Mouse (Mus musculus): ENCODE results near the gene Teddm2. TPM values are rescaled to one million over a fixed set of nuclear protein-coding genes. Genes with fewer than 3 reads are reported as not detected.
"Not testable (repeated sequence)": the region's sequence is repeated elsewhere in the genome, so short reads cannot be mapped to it uniquely, and the experiment has no call there.

Teddm2 gene
- total RNA-seq, 2 experiments from 2014 or later, result 0.10 TPM; not detected in 1

DNA sequence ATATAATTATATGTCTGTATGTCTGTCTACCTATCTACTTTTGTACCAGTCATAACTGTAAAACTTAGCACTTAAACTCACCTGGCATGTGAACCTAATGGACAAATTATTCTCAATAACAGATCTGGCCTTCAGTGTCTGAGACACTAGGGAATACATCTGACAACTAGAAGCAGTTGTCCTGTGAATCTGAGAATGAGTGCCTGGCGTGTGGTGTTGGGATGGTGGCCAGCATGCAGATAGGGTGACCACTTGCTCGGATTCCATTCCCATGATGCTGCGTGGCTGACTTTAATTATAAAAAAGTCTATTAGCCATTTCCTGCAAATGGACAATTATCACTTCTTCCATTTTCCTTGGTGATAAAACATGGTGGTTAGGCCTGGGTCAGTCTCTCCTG, 5.9 kb upstream of the Teddm2 start:
- no peak for ATAC-seq (replicated peaks; ENCODE audit: poor library complexity)

- no peak for ATAC-seq (replicated peaks; ENCODE audit: poor library complexity)
These were observed 4.2 kb upstream of the Teddm2 start for GRCm38 (mm10) chr1:153904236-153904635.

DNA sequence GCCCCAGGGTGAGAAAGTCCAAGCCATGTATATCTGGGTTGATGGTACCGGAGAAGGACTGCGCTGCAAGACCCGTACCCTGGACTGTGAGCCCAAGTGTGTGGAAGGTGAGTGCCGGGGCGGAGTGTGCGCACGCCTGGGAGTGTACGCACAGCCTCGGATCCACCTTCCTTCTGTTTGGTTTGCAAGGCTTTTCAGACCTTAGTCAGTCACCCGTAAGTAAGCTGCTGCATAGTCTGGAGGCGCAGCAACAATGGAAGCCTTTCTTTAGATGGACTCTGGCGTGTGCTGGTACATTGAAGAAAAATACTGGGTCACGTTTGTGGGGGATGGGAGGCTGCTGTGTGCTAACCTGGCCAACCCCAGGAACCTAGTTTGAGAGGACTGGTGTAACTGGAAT, 3.0 kb upstream of the Teddm2 start:
- ATAC-seq (replicated peaks; ENCODE audit: poor library complexity), result no peak

GRCm38 (mm10) chr1:153900860-153901730, 1.1 kb upstream of the Teddm2 start:
- ATAC-seq (replicated peaks; ENCODE audit: poor library complexity), result peak; percentile 15

GRCm38 (mm10) chr1:153900381-153900780, 353 bp upstream of the Teddm2 start:
- peak; percentile 17 for ATAC-seq (replicated peaks; ENCODE audit: poor library complexity)

- ATAC-seq (replicated peaks; ENCODE audit: poor library complexity), result no peak
These were observed 868 bp downstream of the Teddm2 start for GRCm38 (mm10) chr1:153898989-153899730.

GRCm38 (mm10) chr1:153897196-153897595, 2.8 kb downstream of the Teddm2 start:
- no peak for ATAC-seq (replicated peaks; ENCODE audit: poor library complexity)

DNA sequence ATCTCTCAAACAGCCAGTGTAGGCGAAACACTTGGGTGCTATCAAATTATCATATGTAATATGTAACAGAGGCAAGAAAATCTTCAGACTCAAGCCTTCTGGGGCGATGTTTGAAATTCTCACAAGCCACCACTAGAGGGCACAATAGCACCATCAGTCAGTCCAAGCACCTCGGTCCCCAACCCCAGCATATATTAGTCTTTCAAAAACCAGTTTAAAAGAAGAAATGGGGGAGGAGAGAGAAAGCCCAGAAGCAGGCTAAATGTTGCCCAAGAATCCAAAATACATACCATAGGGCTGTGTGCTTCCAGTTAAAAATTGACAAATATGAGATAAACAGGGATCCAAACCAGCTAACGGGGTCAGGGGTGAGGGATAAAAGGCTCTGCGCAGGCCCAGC, 5.0 kb downstream of the Teddm2 start:
- peak; percentile 55 for ATAC-seq (replicated peaks; ENCODE audit: poor library complexity)

- ATAC-seq (replicated peaks; ENCODE audit: poor library complexity), result no peak; the same call in 1 of the 2 replicates
These were observed 5.7 kb downstream of the Teddm2 start for GRCm38 (mm10) chr1:153894201-153894893.

DNA sequence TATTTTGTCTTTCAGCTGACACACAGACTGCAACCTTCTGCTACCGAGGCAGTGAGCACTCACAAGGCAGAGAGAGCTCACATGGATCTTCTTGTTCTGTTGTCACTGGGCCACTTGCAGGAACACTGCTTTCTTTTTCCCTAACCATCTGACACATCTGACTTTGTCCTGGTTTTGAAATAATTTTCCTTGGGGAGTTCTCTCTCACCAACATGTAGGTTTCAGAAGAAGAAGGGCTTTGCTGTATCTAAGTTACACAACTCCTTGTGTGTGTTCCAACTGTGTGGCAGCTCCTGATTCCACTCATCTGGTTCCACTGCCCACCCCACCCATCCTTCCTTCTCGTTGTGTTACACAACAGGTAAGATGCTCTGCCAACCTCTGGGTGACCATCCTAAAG, 6.3 kb downstream of the Teddm2 start:
- ATAC-seq (replicated peaks; ENCODE audit: poor library complexity), result no peak

DNA sequence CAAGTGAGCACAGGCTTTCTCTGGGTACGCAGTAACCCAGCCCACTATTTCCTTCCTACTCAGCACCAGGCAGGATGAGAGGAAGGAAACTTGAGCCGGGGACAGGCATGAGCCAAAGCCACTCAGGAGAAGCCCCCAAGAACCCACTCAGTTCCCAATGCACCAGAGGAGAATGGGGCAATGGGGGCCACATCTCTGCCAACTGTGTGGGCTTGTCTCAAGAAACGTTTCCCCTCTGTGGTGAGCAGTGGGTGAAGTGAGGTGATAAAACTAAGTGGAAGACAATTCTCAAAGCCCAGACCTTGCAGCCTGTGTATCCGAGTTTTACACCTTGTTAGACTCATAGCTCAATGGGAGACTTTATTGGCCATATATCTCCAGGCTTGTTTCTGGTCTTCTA, 8.6 kb downstream of the Teddm2 start, which contains the start of gene Teddm1a:
TSS of gene Teddm1a (plus strand) at position 301 of the 400 bp plus-strand sequence.
- 0 out of 2 replicates have a peak, but pooled peaks have one; percentile 6 for ATAC-seq (replicated peaks; ENCODE audit: poor library complexity)

GRCm38 (mm10) chr1:153890121-153890520, 9.9 kb downstream of the Teddm2 start:
- no peak for ATAC-seq (replicated peaks; ENCODE audit: poor library complexity)

DNA sequence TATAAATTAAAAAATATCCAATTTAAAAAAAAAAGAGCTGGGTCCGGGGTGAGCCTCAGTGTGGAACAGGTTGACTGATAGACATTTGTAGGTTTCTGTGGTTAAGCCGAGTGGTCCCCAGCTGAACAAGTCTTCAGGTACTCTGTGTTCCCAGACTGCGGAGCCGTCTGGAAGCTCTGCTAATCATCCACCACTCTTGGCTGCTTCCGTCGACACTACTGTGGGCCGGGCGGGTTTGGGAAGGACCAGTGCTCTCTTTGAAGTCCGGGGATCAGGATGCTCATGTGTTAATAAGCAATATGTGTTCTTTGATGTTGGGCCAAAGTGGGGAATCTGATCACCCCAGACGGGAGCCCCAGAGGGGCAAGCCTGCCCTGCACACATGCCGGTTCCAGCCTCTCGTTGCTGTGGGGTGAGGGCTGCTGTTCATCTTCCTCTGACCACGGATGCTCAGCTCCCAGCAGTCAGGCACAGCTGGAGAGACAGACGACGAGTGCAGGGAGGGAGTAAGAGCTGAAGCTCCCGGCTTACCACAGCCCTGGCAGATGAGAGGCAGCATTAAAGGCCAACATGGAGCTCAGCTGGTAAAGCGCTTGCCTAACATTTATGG, 13.9 kb downstream of the Teddm2 start:
- ATAC-seq (replicated peaks; ENCODE audit: poor library complexity), result no peak

- not testable (repeated sequence) for ATAC-seq (replicated peaks; ENCODE audit: poor library complexity)
These were observed 19.6 kb downstream of the Teddm2 start for GRCm38 (mm10) chr1:153880391-153880790.

GRCm38 (mm10) chr1:153874045-153874444, 26.0 kb downstream of the Teddm2 start, which contains the start of gene Teddm1b:
TSS of gene Teddm1b (plus strand) at chr1:153874345.
- no peak for ATAC-seq (replicated peaks; ENCODE audit: poor library complexity)

DNA sequence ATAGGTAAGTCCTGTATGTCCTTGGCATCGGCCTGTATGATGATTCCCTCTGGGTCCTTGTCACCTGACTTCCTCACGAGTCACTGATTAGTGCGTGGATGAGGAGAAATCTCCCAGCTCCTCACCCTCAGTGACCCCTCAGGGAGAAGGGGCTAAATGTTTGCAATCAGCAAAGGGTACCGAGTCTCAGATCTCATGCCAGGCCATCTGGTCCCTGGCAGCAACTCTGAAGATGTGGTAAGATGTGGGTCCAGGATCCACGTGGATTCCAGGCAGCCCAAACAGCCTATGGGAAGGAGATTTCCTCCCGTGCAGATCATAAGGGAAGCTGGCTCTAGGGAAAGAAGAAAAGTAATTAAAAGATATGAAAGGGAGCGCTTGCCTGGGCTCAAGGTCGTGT, 44.1 kb downstream of the Teddm2 start:
- no peak for ATAC-seq (replicated peaks; ENCODE audit: poor library complexity)

- not testable (repeated sequence) for ATAC-seq (replicated peaks; ENCODE audit: poor library complexity)
These were observed 47.3 kb downstream of the Teddm2 start for GRCm38 (mm10) chr1:153852696-153853095.

DNA sequence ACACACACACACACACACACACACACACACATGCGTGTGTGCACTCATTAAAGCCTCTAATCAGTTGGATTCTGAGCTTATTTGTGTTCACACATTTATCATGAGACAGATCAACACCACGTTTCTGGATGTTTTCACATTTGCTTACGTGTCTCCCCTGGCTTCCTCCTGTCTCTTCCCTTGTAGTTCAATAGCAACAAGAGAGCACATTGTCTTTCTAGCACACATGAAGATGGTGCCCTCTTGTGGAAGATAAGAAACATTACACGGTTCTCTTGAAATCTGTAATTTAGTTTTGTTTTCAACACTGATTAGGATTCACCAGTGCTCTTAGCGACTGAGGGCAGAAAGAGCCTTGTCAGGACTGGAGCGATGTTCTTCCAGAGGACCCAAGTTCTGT, 53.2 kb downstream of the Teddm2 start:
- ATAC-seq (replicated peaks; ENCODE audit: poor library complexity), result peak; percentile 88

DNA sequence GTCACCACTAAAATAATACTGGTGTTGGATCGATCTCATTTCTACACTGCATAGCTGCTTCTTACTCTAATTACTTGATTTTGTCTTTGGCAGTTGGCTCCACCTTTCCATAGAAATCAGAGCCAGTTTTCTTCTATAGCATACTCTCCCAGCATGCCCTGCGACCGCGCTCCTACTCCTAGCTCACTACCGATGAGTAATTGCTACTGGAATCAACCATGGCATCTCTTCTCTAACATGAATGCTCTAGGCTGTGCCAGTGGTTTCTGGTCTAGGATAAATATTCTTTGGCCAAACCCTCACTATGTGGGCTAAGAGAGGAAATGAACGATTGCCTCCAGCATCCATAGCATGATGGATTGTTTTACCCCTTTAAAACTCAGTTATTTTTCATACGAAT, 53.6 kb downstream of the Teddm2 start:
- no peak for ATAC-seq (replicated peaks; ENCODE audit: poor library complexity)

GRCm38 (mm10) chr1:153844042-153844441, 56.0 kb downstream of the Teddm2 start, which contains the start of gene Rgsl1:
TSS of gene Rgsl1 (minus strand) at chr1:153844142.
- no peak for ATAC-seq (replicated peaks; ENCODE audit: poor library complexity)
